Mouse (Mus musculus) midbrain, embryonic 16.5 days (tissue): ENCODE results near the gene Ankrd6. TPM values are rescaled to one million over a fixed set of nuclear protein-coding genes. Genes with fewer than 3 reads are reported as not detected.
A peak's percentile ranks its signal among the peaks of the same experiment; 100 is the strongest.

Experiments
- ATAC-seq: fragments of 200-750 bp; cut with Nextera tagmentation; 2 replicates; pipeline ENCODE4 v1.8.0; 2017; ENCODE audit warnings: moderate TSS enrichment
- H3K27ac ChIP-seq: fragments of 300-500 bp; sonication (generic); 2 replicates; pipeline ENCODE4 v1.5.1; 2014; ENCODE audit warnings: mild to moderate bottlenecking, low read length, mixed read lengths
- H3K27me3 ChIP-seq: fragments of 300-500 bp; sonication (generic); 2 replicates; pipeline ENCODE4 v1.6.1; 2014; ENCODE audit warnings: low read depth, low read length, mixed read lengths; ENCODE audit not compliant: control insufficient read depth, insufficient read depth
- H3K36me3 ChIP-seq: fragments of 300-500 bp; sonication (generic); 2 replicates; pipeline ENCODE4 v1.6.1; 2014; ENCODE audit warnings: mild to moderate bottlenecking, low read length, moderate library complexity, mixed read lengths; ENCODE audit not compliant: control insufficient read depth, insufficient read depth
- H3K4me1 ChIP-seq: fragments of 300-500 bp; sonication (generic); 2 replicates; pipeline ENCODE4 v1.6.1; 2014; ENCODE audit warnings: mild to moderate bottlenecking, low read length, mixed read lengths; ENCODE audit not compliant: control insufficient read depth, insufficient read depth
- H3K4me2 ChIP-seq: fragments of 300-500 bp; sonication (generic); 2 replicates; pipeline ENCODE4 v1.6.1; 2014; ENCODE audit warnings: mild to moderate bottlenecking, low read length, mixed read lengths
- H3K4me3 ChIP-seq: fragments of 300-500 bp; sonication (generic); 2 replicates; pipeline ENCODE4 v1.5.1; 2014; ENCODE audit warnings: low read depth, mild to moderate bottlenecking, low read length, moderate library complexity, mixed read lengths
- H3K9ac ChIP-seq: fragments of 300-500 bp; sonication (generic); 2 replicates; pipeline ENCODE4 v1.6.1; 2014; ENCODE audit warnings: low read depth, low read length, mixed read lengths
- H3K9me3 ChIP-seq: fragments of 300-500 bp; sonication (generic); replicated peaks from 2 replicates; pipeline ENCODE4 v1.6.1; 2014; ENCODE audit warnings: mild to moderate bottlenecking, low read length, mixed read lengths; ENCODE audit not compliant: control insufficient read depth, poor library complexity, severe bottlenecking
- WGBS: fragments of 180-500 bp; shearing (Covaris S2); extraction: QIAGEN DNeasy Blood & Tissue Kit; methylation state at CpG from one replicate; pipeline ENCODE4 v1.1.7; 2014; 5-methylcytosine and 5-hydroxymethylcytosine counted together
- polyA plus RNA-seq: library from polyadenylated mRNA; unstranded; fragments of >200 nt; fragmentation: Nextera tagmentation; extraction: Ambion mirVana; gene quantifications from 2 replicates; pipeline ENCODE4 v1.2.1, GENCODE M21; 2015

The Ankrd6 gene
- polyA plus RNA-seq, 1 experiment from 2014 or later = 35.7 TPM

GRCm38 (mm10) chr4:32872189-32872749 is 78.4 kb downstream of the Ankrd6 start:
- WGBS = 77% methylated on average over 8 of the region's 8 CpGs
- no peak overlapping the region for H3K4me3 ChIP-seq
- no peaks in the 10 kb centered on the region for H3K36me3 ChIP-seq
- H3K9ac ChIP-seq = no peak overlapping the region
- H3K4me1 ChIP-seq = no peaks in the 10 kb centered on the region
- no peaks in the 10 kb centered on the region for H3K27me3 ChIP-seq
- H3K4me2 ChIP-seq = no peak overlapping the region
- ATAC-seq = no peak
- H3K9me3 ChIP-seq = no peaks in the 10 kb centered on the region
- no peak overlapping the region for H3K27ac ChIP-seq

- Histone ChIP-seq H3K27ac (no peak overlapping the region), H3K36me3 (no peaks in the 10 kb centered on the region), H3K9ac (no peak overlapping the region), H3K27me3 (no peaks in the 10 kb centered on the region), H3K4me1 (peaks cover 6% of the 10 kb centered on the region), H3K4me2 (no peak overlapping the region), H3K4me3 (no peak overlapping the region), H3K9me3 (no peaks in the 10 kb centered on the region)
- ATAC-seq = no peak
- WGBS = 78% methylated on average over 9 of the region's 9 CpGs
Measured at GRCm38 (mm10) chr4:32869370-32869769, 81.3 kb downstream of the Ankrd6 start.

GRCm38 (mm10) chr4:32868858-32869257 is 81.8 kb downstream of the Ankrd6 start:
- Histone ChIP-seq H3K4me3 (no peak overlapping the region), H3K4me1 (peaks cover 6% of the 10 kb centered on the region), H3K4me2 (no peak overlapping the region), H3K9ac (no peak overlapping the region), H3K9me3 (no peaks in the 10 kb centered on the region), H3K27me3 (no peaks in the 10 kb centered on the region), H3K36me3 (no peaks in the 10 kb centered on the region), H3K27ac (no peak overlapping the region)
- no peak for ATAC-seq
- 82% methylated on average over 8 of the region's 8 CpGs for WGBS

- no peak for ATAC-seq
- Histone ChIP-seq H3K27me3 (no peaks in the 10 kb centered on the region), H3K4me2 (no peak overlapping the region), H3K36me3 (no peaks in the 10 kb centered on the region), H3K4me1 (peaks cover 10% of the 10 kb centered on the region), H3K27ac (no peak overlapping the region), H3K4me3 (no peak overlapping the region), H3K9me3 (no peaks in the 10 kb centered on the region), H3K9ac (no peak overlapping the region)
- 88% methylated on average over 4 of the region's 4 CpGs for WGBS
Measured at GRCm38 (mm10) chr4:32868437-32868836, 82.2 kb downstream of the Ankrd6 start.

- H3K4me2 ChIP-seq = no peak overlapping the region
- H3K4me1 ChIP-seq = peaks cover 18% of the 10 kb centered on the region
- no peaks in the 10 kb centered on the region for H3K9me3 ChIP-seq
- no peak for ATAC-seq
- WGBS = 90% methylated on average over 6 of the region's 6 CpGs
- no peak overlapping the region for H3K4me3 ChIP-seq
- no peaks in the 10 kb centered on the region for H3K27me3 ChIP-seq
- H3K9ac ChIP-seq = no peak overlapping the region
- no peak overlapping the region for H3K27ac ChIP-seq
- H3K36me3 ChIP-seq = no peaks in the 10 kb centered on the region
Measured at GRCm38 (mm10) chr4:32867460-32867859, 83.2 kb downstream of the Ankrd6 start.

GRCm38 (mm10) chr4:32864867-32865242 is 85.8 kb downstream of the Ankrd6 start:
- no peaks in the 10 kb centered on the region for H3K9me3 ChIP-seq
- no peak for ATAC-seq
- H3K9ac ChIP-seq = peak overlapping the region; percentile 73
- H3K27ac ChIP-seq = peak overlapping the region; percentile 78; the same call in 1 of the 2 replicates
- 91% methylated on average over 6 of the region's 6 CpGs for WGBS
- H3K36me3 ChIP-seq = no peaks in the 10 kb centered on the region
- H3K4me3 ChIP-seq = peak overlapping the region; percentile 35; the same call in 1 of the 2 replicates
- peaks cover 42% of the 10 kb centered on the region for H3K4me1 ChIP-seq
- H3K4me2 ChIP-seq = peak overlapping the region; percentile 73
- no peaks in the 10 kb centered on the region for H3K27me3 ChIP-seq

GRCm38 (mm10) chr4:32864131-32864866 is 86.3 kb downstream of the Ankrd6 start:
- H3K9me3 ChIP-seq = no peaks in the 10 kb centered on the region
- peak; percentile 55 for ATAC-seq
- H3K36me3 ChIP-seq = no peaks in the 10 kb centered on the region
- H3K4me1 ChIP-seq = peaks cover 47% of the 10 kb centered on the region
- peak overlapping the region; percentile 78 for H3K27ac ChIP-seq
- H3K27me3 ChIP-seq = no peaks in the 10 kb centered on the region
- H3K9ac ChIP-seq = peak overlapping the region; percentile 73
- peak overlapping the region; percentile 73 for H3K4me2 ChIP-seq
- peak overlapping the region; percentile 35 for H3K4me3 ChIP-seq
- 15% methylated on average over 31 of the region's 31 CpGs for WGBS

- ATAC-seq = peak; percentile 23
- H3K4me1 ChIP-seq = peaks cover 47% of the 10 kb centered on the region
- H3K27me3 ChIP-seq = no peaks in the 10 kb centered on the region
- peak overlapping the region; percentile 78 for H3K27ac ChIP-seq
- H3K9me3 ChIP-seq = no peaks in the 10 kb centered on the region
- peak overlapping the region; percentile 73 for H3K4me2 ChIP-seq
- no peaks in the 10 kb centered on the region for H3K36me3 ChIP-seq
- H3K4me3 ChIP-seq = peak overlapping the region; percentile 35
- 9% methylated on average over 12 of the region's 12 CpGs for WGBS
- peak overlapping the region; percentile 73 for H3K9ac ChIP-seq
Measured at GRCm38 (mm10) chr4:32863447-32864130, 87.1 kb downstream of the Ankrd6 start.
